Mouse (Mus musculus) liver, adult 2 months (tissue): ENCODE results near the gene Zfp612. TPM values are rescaled to one million over a fixed set of nuclear protein-coding genes. Genes with fewer than 3 reads are reported as not detected.

Experiments used
- DNase-seq: peaks from one replicate; pipeline ENCODE4 v3.0.0-alpha.2; 2011; ENCODE audit warnings: low read depth, low spot score; ENCODE audit errors: extremely low read depth
- H3K27ac ChIP-seq: fragments of 200-500 bp; replicated peaks from 2 replicates; pipeline ENCODE4 v1.5.1; 2012; ENCODE audit warnings: low read depth, mild to moderate bottlenecking, control low read depth, inconsistent platforms, low read length; ENCODE audit not compliant: insufficient read depth
- H3K27me3 ChIP-seq: fragments of 200-500 bp; 2 replicates; pipeline ENCODE4 v1.6.1; 2012; ENCODE audit warnings: mild to moderate bottlenecking, moderate library complexity, low read length, inconsistent platforms; ENCODE audit not compliant: control insufficient read depth, insufficient read depth
- H3K36me3 ChIP-seq: fragments of 200-500 bp; 2 replicates; pipeline ENCODE4 v1.6.1; 2012; ENCODE audit warnings: low read length, inconsistent platforms; ENCODE audit not compliant: control insufficient read depth, insufficient read depth
- H3K4me1 ChIP-seq: fragments of 200-500 bp; 2 replicates; pipeline ENCODE4 v1.6.1; 2011; ENCODE audit warnings: low read length; ENCODE audit not compliant: control insufficient read depth, insufficient read depth
- H3K4me3 ChIP-seq: fragments of 200-500 bp; 2 replicates; pipeline ENCODE4 v1.5.1; 2011; ENCODE audit warnings: low read depth, mild to moderate bottlenecking, control low read depth, low read length, moderate library complexity; ENCODE audit not compliant: insufficient read depth
- H3K79me2 ChIP-seq: fragments of 200-500 bp; 2 replicates; pipeline ENCODE4 v1.6.1; 2012; ENCODE audit warnings: inconsistent platforms, mild to moderate bottlenecking, low read length, moderate library complexity; ENCODE audit not compliant: control insufficient read depth, insufficient read depth
- H3K9ac ChIP-seq: fragments of 200-500 bp; 2 replicates; pipeline ENCODE4 v1.6.1; 2012; ENCODE audit warnings: low read depth, mild to moderate bottlenecking, control low read depth, inconsistent platforms, low read length
- CTCF ChIP-seq: fragments of 200-500 bp; IDR thresholded peaks from 2 replicates; pipeline ENCODE4 v1.5.1; 2011; ENCODE audit warnings: low read depth, low read length, control low read depth
- POLR2A ChIP-seq: fragments of 200-500 bp; IDR thresholded peaks from 2 replicates; pipeline ENCODE4 v1.6.1; 2011; ENCODE audit warnings: low read length, control low read depth; ENCODE audit not compliant: insufficient read depth; ENCODE audit errors: extremely low read depth
- WGBS: fragments of 180-500 bp; shearing (Covaris S2); methylation state at CpG from one replicate; pipeline ENCODE4 v1.1.7; 2018; 5-methylcytosine and 5-hydroxymethylcytosine counted together
- polyA plus RNA-seq: library from polyadenylated mRNA; depleted of rRNA; stranded (reverse); fragments of >200 nt; gene quantifications from 2 replicates; pipeline ENCODE4 v1.2.3, GENCODE M21; 2012
- total RNA-seq: library from RNA; depleted of rRNA; stranded (reverse); fragments of >200 nt; gene quantifications from 2 replicates; pipeline ENCODE4 v1.2.3, GENCODE M21; 2014

The Zfp612 gene
- total and polyA plus RNA-seq, 2 experiments: 1.5 to 4.1 TPM

GRCm38 (mm10) chr8:110101676-110102075 lies 22.1 kb downstream of the Zfp612 start:
- Histone ChIP-seq H3K27ac (no peak overlapping the region), H3K36me3 (no peaks in the 10 kb centered on the region), H3K4me1 (no peaks in the 10 kb centered on the region), H3K79me2 (no peaks in the 10 kb centered on the region), H3K4me3 (no peak overlapping the region), H3K9ac (no peak overlapping the region), H3K27me3 (no peaks in the 10 kb centered on the region)
- 85% methylated on average over 15 of the region's 15 CpGs for WGBS
- TF ChIP-seq CTCF (no peak), POLR2A (no peak)
- DNase-seq: no peak

- TF ChIP-seq POLR2A (no peak), CTCF (no peak)
- no peak within 1 kb of the TSS for H3K4me3 ChIP-seq
- no peaks in the 10 kb centered on the region for H3K36me3 ChIP-seq
- H3K27ac ChIP-seq: no peak within 1 kb of the TSS
- H3K4me1 ChIP-seq: no peaks in the 10 kb centered on the region
- no peaks in the 10 kb centered on the region for H3K79me2 ChIP-seq
- DNase-seq: no peak
- H3K27me3 ChIP-seq: no peaks in the 10 kb centered on the region
- H3K9ac ChIP-seq: no peak within 1 kb of the TSS
- 67% methylated on average over 3 of the region's 3 CpGs for WGBS
Observed at GRCm38 (mm10) chr8:110102653-110103052, 23.1 kb downstream of the Zfp612 start, which contains the start of gene Gm17720. Gene Gm17720 (minus strand): TSS chr8:110102753.

DNA sequence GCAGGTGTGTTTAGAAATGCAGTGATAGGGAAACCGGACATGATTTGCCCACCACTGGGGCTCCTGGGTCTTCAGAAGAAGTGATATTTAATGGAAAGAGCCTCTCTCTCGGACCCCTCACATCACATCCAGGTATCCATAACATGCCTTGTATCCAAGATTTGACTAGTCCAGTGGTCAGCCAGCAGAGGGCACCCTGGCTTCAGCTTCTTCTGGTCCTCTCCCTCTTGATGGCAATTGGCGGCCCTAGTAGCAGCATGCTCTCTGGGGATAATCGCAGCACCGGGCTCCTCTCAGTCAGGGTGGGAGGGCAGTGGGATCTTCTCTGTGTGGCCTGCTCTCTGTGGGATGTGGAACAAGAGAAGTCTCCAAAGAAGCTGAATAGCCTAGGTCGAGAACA lies 40.2 kb downstream of the Zfp612 start:
- no peak for DNase-seq
- 38% methylated on average over 6 of the region's 6 CpGs for WGBS
- TF ChIP-seq CTCF (peak; percentile 23; the same call in 1 of the 2 replicates), POLR2A (no peak)
- H3K27me3 ChIP-seq: no peaks in the 10 kb centered on the region
- H3K79me2 ChIP-seq: no peaks in the 10 kb centered on the region
- H3K9ac ChIP-seq: no peak overlapping the region
- no peak overlapping the region for H3K27ac ChIP-seq
- H3K4me3 ChIP-seq: no peak overlapping the region
- no peaks in the 10 kb centered on the region for H3K4me1 ChIP-seq
- H3K36me3 ChIP-seq: no peaks in the 10 kb centered on the region

DNA sequence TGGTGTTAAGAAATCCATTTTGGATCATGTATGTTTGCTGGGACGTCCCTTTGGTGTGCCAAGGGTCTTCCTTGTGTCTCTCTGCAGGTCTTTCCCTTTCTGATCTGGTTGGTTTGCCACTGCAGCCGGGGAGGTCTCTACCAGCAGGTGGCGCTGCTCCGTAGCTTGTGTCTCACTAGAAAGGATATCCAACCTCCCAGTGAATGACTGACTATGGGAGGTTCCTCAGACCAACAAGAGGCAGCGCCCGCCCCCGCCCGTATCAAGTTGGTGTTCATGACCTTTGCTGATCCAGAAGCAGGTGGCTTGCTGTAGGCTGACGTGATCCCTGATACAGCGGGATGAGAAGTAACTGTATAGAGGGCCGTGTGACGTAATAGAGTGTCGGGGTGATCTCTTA lies 51.0 kb downstream of the Zfp612 start:
- peak; percentile 58 for DNase-seq
- WGBS: 10% methylated on average over 13 of the region's 13 CpGs
- H3K4me3 ChIP-seq: no peak overlapping the region
- no peaks in the 10 kb centered on the region for H3K27me3 ChIP-seq
- no peak overlapping the region for H3K27ac ChIP-seq
- no peak overlapping the region for H3K9ac ChIP-seq
- H3K4me1 ChIP-seq: no peaks in the 10 kb centered on the region
- no peaks in the 10 kb centered on the region for H3K79me2 ChIP-seq
- no peaks in the 10 kb centered on the region for H3K36me3 ChIP-seq
- TF ChIP-seq CTCF (peak; percentile 90), POLR2A (no peak)

- no peaks in the 10 kb centered on the region for H3K27me3 ChIP-seq
- H3K79me2 ChIP-seq: no peaks in the 10 kb centered on the region
- no peak overlapping the region for H3K9ac ChIP-seq
- WGBS: 91% methylated on average over 8 of the region's 8 CpGs
- H3K27ac ChIP-seq: no peak overlapping the region
- H3K4me1 ChIP-seq: no peaks in the 10 kb centered on the region
- H3K36me3 ChIP-seq: no peaks in the 10 kb centered on the region
- no peak for DNase-seq
- no peak overlapping the region for H3K4me3 ChIP-seq
- TF ChIP-seq POLR2A (no peak), CTCF (no peak)
Observed at GRCm38 (mm10) chr8:110134236-110134635, 54.7 kb downstream of the Zfp612 start.

DNA sequence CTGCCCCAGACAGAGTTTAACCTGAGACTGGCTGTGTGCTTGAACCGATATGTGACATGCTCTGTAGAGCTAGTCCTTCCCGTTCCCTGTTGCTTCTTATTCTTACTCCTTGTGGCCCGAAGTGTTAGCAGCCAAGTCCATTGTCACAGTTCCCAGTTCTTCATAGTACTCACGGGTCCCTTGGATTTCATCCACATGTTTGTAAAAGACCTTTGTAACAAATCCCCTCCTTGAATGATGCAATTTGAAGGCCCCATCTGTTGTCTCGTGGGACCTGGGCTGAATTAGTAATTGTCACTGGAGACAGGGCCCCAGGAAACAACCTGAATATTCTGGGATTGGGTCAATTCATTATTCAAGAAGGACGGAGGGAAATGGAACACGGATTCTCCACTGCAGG lies 56.0 kb downstream of the Zfp612 start:
- no peak for DNase-seq
- Histone ChIP-seq H3K9ac (no peak overlapping the region), H3K79me2 (no peaks in the 10 kb centered on the region), H3K27me3 (no peaks in the 10 kb centered on the region), H3K4me3 (no peak overlapping the region), H3K27ac (no peak overlapping the region), H3K4me1 (no peaks in the 10 kb centered on the region), H3K36me3 (no peaks in the 10 kb centered on the region)
- WGBS: 79% methylated on average over 7 of the region's 7 CpGs
- TF ChIP-seq CTCF: no peak
